Mouse (Mus musculus) myocyte (in vitro differentiated cells): ENCODE measurements around the gene Cxcl9.

Experiments
- MAX ChIP-seq: IDR thresholded peaks from one replicate; pipeline ENCODE4 v1.6.1; 2011; ENCODE audit warnings: low read depth, mild to moderate bottlenecking, control low read depth
- MYOD1 ChIP-seq, 3 experiments: IDR thresholded peaks; one replicate each; pipeline ENCODE4 v1.6.1; 2011; ENCODE audit warnings: control low read depth in 2 of 3, low read depth in 2 of 3, mild to moderate bottlenecking in 2 of 3, moderate library complexity in 1 of 3; ENCODE audit not compliant: insufficient read length in 2 of 3, control insufficient read depth in 1 of 3
- POLR2A ChIP-seq: IDR thresholded peaks from one replicate; pipeline ENCODE4 v1.6.1; 2011; ENCODE audit warnings: low read depth, mild to moderate bottlenecking, control low read depth, moderate library complexity; ENCODE audit not compliant: insufficient read length
- TCF12 ChIP-seq: IDR thresholded peaks from one replicate; pipeline ENCODE4 v1.6.1; 2011; ENCODE audit warnings: mild to moderate bottlenecking, control low read depth; ENCODE audit not compliant: poor library complexity, insufficient read depth, severe bottlenecking
- TCF3 ChIP-seq: IDR thresholded peaks from one replicate; pipeline ENCODE4 v1.6.1; 2011; ENCODE audit warnings: low read depth, control low read depth; ENCODE audit not compliant: insufficient read length

GRCm38 (mm10) chr5:92340606-92341005 lies 12.7 kb upstream of the Cxcl9 start:
- TF ChIP-seq POLR2A (no peak), MYOD1 (IDR thresholded peaks at IDR 0.05; ENCODE audit: control insufficient read depth in 1 of 3, insufficient read length in 2 of 3, low read depth in 2 of 3) (no peak), TCF12 (no peak), TCF3 (no peak), MAX (no peak)
